Mouse (Mus musculus) urinary bladder, adult 2 months (tissue): ENCODE data around the gene Capn5. TPM values are rescaled to one million over a fixed set of nuclear protein-coding genes. Genes with fewer than 3 reads are reported as not detected.

Experiments
- DNase-seq: peaks from one replicate; pipeline ENCODE4 v3.0.0; 2022; ENCODE audit warnings: low spot score
- polyA plus RNA-seq: library from polyadenylated mRNA; depleted of rRNA; stranded (reverse); fragments of >200 nt; gene quantifications from 2 replicates; pipeline ENCODE4 v1.2.3, GENCODE M21; 2012; rRNA removed

The Capn5 gene
- polyA plus RNA-seq, 1 experiment = 76.6 TPM

- DNase-seq = no peak
These were observed 66.8 kb downstream of the Capn5 start for GRCm38 (mm10) chr7:98111233-98111632.

DNA sequence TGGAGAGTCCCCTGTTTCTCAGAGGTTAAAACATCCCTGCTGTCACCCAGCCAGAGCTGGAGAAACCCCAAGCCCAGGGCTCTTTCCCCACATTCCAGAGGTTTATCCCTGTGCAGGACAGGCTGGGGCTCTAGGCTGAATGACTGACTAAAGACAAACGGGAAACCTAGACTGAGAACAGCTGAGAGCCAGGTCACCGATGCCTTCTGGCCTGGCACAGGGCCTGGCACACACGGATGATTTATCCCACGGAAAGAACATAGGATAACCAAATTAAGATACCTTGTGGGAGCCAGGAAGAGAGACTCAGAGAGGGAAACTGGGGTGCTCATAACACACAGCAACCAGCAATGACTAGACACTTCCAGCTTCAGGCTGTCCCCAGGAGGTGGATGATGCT, 68.3 kb downstream of the Capn5 start:
- DNase-seq = no peak

DNA sequence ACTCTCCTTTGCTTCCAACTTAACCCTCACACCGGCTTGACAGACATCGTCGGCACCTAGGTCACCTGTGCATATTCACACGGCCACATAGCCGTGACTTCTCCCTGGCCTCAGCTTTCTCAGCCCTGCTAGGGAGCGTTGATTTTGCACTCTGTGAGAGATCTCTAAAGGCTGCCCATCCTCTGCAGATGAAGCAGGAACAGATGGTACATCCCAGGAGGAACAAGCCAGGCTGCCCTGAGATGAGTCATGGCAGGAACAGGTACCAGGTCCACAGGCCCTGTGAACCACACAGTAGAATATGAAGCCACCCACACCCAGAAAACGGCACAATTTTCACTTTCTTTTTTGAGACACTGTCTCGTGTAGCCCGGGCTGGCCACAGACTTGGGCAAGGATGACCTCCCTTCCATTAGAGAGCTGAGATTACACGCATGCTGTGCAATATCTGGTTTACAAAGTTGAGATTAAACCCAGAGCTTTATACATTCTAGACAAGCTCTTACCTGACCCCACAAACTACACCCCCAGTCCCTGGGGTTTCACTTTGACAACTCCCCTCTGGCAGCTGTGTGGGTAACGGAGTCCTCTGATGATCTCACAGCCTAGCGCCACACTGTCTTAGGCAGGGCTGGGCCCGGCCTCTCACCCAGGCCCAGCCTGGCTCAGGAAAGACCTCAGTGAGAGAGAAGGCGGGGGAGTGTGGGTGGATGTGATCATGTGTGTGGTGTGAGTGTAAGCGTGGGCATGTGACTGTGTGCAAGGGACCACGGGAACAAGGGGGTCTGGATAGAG, 69.2 kb downstream of the Capn5 start:
- DNase-seq = no peak

- DNase-seq = no peak
These were observed 71.8 kb downstream of the Capn5 start for GRCm38 (mm10) chr7:98106272-98106671.

DNA sequence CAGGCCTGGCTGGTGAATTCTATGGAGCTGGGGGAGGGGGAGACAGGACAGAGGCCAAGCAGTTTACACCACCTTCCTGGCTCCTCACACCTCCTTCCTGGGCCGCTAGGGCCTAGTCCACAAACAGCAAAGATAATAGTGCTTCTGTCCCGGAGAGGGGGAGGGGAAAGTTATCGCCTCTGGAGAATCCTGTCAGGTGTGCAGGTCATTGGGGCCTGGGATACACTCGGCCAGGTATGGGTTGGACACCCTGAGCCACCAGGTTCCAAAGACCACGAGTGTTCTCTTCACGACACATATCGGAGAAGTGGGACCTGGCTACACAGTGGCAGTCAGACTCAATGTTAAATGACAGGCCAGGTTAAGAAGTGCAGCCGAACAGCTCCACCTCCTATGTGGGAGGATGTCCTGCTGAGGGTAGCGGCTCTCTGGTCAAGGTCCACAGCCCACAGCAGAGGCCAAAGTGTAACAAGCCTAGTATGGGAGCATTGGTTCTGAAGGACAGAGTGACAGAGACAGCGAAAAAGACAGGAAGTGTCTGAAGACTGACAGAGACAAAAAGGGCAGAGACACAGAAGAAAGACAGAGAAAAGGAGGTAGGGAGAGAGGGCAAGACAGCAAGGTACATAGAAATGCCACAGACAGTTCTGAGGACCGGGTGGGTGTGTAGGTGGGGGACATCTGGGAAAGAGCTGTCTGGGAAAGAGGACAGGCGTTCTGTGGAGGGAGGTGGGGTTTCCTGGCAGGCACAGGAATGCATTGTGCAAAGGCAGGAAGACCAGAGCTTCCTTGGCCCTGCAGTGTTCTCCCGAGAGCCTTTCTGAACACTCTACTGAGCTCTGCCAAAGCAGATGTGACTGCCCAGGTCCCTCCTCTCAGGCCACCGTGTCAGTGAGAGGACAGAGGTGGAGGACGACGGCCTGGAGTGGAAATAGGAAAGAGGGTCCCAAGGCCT, 73.3 kb downstream of the Capn5 start:
- DNase-seq = no peak

DNA sequence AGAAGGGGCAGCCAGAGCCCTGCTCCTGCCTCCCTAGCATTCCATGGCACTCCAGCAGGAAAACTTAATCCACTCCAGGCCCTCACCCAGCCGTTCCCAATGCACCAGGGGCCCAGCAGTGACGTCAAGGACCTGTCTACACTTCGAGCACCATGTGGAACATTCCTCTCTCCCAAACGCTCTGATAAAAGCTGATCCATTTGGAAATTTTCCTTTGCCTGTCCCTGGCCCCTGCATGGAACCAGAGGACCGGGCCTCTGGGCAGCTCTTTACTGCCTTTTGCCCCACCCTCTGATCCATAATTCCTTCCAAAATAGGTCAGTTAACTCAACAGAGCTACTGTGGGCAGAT, 74.2 kb downstream of the Capn5 start:
- DNase-seq = no peak

DNA sequence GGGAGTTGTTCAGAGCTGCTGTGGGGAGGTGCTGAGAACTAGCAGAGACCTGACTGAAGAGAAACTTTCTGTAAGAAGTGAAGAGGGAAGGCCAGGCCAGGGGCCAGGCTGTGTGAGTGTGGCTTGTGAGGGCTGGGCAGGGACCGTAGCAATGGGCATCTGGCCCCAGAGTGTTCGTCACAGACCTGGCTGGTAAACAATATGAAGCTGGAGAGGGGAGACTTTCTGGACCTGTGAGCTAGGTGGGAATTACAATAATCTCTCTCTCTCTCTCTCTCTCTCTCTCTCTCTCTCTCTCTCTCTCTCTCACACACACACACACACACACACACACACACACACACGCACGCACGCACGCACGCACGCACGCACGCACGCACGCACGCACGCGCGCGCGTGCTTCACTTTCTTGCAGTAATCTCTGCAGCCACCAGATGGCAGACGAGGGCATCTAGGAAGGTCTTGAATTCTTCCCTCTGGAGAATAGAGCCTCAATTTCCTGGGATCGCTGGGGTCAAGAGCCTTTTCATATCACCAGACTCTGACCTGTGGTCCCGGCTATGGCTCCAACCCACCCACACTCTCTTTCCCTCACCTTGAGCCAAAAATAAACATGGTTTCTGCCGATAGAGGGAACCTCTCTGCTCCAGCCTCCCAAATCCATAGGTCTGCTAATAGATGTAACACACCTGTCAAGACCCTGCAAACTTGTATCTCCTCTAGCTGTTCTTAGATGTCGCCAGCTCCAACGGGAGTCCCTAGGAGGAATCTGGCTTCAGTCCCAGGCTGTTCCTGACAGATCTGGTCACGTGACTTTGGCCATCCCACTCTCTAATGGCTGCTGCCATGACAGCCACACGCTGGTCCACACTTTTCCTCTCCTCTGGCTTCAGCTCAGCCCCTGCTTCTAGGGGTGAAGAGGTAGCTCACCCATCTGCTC, 74.8 kb downstream of the Capn5 start:
- peak; percentile 56 for DNase-seq

DNA sequence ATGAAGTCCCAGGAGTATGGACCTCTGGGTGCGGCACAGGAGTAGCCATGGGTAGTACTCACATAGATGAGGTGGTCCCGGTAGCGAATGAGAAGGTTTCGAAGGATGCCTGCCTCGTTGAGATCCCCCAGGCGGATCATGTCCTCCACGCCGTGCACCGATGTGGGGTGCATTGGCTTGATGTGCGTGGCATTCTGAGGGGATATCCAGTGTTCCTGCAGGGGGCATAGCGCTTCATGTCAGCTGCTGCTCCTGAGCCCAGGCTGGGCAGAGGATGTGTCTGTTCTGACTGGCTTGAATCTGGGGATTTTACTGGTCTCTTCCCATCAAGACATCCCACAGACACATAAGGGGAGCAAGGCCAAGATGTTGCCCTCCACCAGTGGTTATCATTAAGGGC, 75.6 kb downstream of the Capn5 start:
- no peak for DNase-seq

- DNase-seq = no peak
These were observed 80.5 kb downstream of the Capn5 start for GRCm38 (mm10) chr7:98097557-98097956.

GRCm38 (mm10) chr7:98095852-98096251, 82.2 kb downstream of the Capn5 start:
- DNase-seq = no peak

GRCm38 (mm10) chr7:98086346-98086745, 91.7 kb downstream of the Capn5 start:
- DNase-seq = no peak

DNA sequence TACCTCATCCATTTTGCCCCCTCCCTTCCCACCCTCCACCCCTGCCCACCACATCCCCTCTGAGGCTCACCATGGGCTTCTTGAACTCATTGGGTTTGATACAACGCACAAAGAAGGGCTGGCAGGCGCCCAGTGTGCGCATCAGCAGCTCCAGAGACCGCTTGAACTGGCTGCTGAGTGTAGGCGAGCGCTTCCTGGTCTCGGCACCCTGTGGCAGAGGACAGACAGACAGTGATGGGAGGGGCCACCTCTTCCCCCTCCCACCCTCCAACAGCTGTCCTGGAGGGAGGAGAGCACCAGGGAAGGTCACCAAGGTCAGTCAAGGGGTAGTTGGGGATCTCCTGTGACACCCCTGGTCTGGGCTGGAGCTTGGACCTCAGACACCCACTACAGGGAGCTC, 92.8 kb downstream of the Capn5 start:
- no peak for DNase-seq

- DNase-seq = no peak
These were observed 93.4 kb downstream of the Capn5 start for GRCm38 (mm10) chr7:98084541-98085293.

- DNase-seq = no peak
These were observed 95.7 kb downstream of the Capn5 start for GRCm38 (mm10) chr7:98082376-98082775.

DNA sequence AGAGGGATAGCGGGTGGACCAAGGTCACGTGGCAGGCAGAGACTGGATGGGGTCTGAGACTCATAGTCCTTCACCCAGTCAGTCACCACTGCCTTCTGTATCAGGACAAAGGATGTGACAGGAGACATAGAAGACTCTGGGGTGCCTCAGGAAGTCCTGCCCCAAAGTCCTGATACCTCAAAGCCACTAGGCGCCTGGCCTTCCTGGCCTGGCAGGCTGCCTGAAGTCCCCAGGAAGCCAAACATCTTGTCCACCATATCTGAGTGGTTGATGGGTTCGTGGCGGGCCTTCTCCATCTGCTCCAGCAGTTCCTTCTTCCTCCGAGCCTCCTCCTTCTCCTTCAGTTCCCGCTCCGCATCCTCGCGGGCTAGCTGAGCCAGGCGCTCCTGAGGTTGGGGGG, 100.6 kb downstream of the Capn5 start:
- no peak for DNase-seq

- DNase-seq = peak; percentile 68
These were observed 106.5 kb downstream of the Capn5 start for GRCm38 (mm10) chr7:98071620-98072019.

Other genes starting within 250 kb of the Capn5 start
- gene Myo7a, start 58.8 kb downstream of the Capn5 start, polyA plus RNA-seq = 29.5 and 35.3 TPM in 2 replicates
- gene Omp, start 32.8 kb downstream of the Capn5 start, polyA plus RNA-seq = 1.7 and 2.2 TPM in 2 replicates
- gene B3gnt6, start 21.2 kb upstream of the Capn5 start, polyA plus RNA-seq = 0.32 and 0.46 TPM in 2 replicates
- gene Acer3, start 142.9 kb upstream of the Capn5 start, polyA plus RNA-seq = 26.7 and 32.4 TPM in 2 replicates
- gene Tsku, start 183.1 kb upstream of the Capn5 start, polyA plus RNA-seq = 199 and 219 TPM in 2 replicates